Mouse (Mus musculus): Measurements from ENCODE around the gene Sema6b. TPM values are rescaled to one million over a fixed set of nuclear protein-coding genes. Genes with fewer than 3 reads are reported as not detected.
A peak's percentile ranks its signal among the peaks of the same experiment; 100 is the strongest.

Gene Sema6b
- total and polyA plus RNA-seq, 2 experiments from 2014 or later = 18.1 to 76.4 TPM

DNA sequence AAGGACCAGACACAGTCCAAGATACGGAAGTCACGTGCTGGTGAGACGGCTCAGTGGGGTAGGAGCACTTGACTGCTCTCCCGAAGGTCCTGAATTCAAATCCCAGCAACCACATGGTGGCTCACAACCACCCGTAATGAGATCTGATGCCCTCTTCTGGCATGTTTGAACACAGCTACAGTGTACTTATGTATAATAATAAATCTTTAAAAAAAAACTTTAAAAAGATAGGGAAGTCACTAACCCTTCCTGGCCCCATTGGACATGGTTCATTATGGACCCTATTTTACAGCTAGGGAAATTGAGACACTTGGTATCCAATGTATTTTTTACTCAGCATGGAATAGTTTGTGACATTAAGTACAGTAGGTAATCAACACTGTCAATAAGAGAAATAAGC is 62.6 kb downstream of the Sema6b start:
- Histone ChIP-seq H3K27ac (ENCODE audit: low read depth, low read length) (no peak overlapping the region), H3K9me3 (ENCODE audit: low read length) (no peaks in the 10 kb centered on the region), H3K27me3 (ENCODE audit: insufficient read depth, low read length) (no peaks in the 10 kb centered on the region), H3K36me3 (ENCODE audit: insufficient read depth) (peaks cover 13% of the 10 kb centered on the region), H3K4me2 (ENCODE audit: low read depth) (no peak overlapping the region), H3K4me3 (ENCODE audit: low read depth, low read length) (no peak overlapping the region), H3K9ac (no peak overlapping the region), H3K4me1 (ENCODE audit: insufficient read depth) (peaks cover 18% of the 10 kb centered on the region)
- DNase-seq (no peak), ATAC-seq (no peak)
- no peak for TF ChIP-seq CTCF (IDR thresholded peaks at IDR 0.05; ENCODE audit: low read depth)
- 93% methylated on average over 5 of the region's 5 CpGs for WGBS

DNA sequence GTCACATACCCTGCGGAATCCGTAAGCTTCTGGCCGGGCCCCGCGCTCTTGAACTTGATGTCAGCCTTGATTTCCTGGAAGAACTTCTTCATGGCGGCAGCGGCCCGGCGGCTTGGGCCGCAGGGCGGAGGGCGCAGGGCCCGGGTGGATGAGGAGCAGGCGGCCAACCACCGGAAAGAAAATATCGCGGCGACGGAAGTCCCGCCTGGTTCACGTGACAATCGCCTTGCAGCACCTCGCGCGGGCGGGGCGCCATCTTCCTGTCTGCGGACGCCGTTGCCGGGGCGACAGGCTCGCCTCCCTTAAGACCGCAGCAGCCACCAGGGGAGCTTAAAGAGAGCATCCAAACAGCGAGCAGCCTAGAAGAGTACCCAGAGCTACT is 65.3 kb downstream of the Sema6b start, which contains the start of gene Ubxn6:
Gene Ubxn6 (minus strand): TSS at position 202 of the 382 bp plus-strand sequence.
- peaks cover 7% of the 10 kb centered on the region; the same call in 1 of the 2 replicates for H3K4me1 ChIP-seq (ENCODE audit: insufficient read depth)
- H3K27me3 ChIP-seq (ENCODE audit: insufficient read depth, low read length) = no peaks in the 10 kb centered on the region
- no peaks in the 10 kb centered on the region for H3K9me3 ChIP-seq (ENCODE audit: low read length)
- H3K27ac ChIP-seq (ENCODE audit: low read depth, low read length) = peak within 1 kb of the TSS; percentile 93
- H3K4me3 ChIP-seq (ENCODE audit: low read depth, low read length) = peak within 1 kb of the TSS; percentile 83
- H3K4me2 ChIP-seq (ENCODE audit: low read depth) = peak within 1 kb of the TSS; percentile 81
- peaks cover 33% of the 10 kb centered on the region for H3K36me3 ChIP-seq (ENCODE audit: insufficient read depth)
- peak; percentile 76 for TF ChIP-seq CTCF (IDR thresholded peaks at IDR 0.05; ENCODE audit: low read depth)
- 1% methylated on average over 35 of the region's 35 CpGs for WGBS
- DNase-seq (peak; percentile 98), ATAC-seq (peak; percentile 78)
- H3K9ac ChIP-seq = peak within 1 kb of the TSS; percentile 90

DNA sequence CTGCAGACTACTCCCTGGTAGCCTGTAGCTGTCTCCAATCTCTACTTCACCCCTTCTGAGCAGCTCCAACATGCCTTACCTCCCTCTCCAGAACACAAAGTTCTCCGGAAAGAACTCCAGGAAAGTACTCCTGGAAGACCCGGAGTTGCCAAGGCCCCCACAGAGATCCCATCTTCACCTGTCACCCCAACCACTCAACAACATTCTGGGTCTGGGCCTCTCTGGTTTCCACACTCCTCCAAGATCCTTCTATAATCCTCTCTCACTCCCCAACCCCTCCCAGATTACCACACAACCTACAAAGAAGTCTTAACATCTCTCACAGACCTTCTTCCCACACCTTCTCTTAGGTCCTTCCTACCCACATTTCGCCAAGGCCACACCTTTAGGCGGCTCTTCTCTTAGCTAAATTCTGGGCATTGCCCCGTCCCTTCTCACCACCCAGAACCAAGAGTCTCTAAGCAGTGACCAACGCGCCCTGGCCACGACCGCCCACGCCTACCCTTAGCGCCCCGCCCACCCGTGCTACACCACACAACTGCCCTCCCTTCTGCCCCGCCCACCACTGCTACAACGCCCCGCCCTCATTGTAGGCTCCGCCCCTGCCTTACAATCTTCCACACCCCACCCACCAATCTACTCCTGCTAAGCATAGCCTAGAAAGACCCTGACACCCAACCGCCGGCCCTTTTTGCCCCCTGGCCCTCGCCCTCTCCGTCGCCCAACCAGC is 65.9 kb downstream of the Sema6b start:
- peak; percentile 2; the same call in 1 of the 2 replicates for ATAC-seq
- Histone ChIP-seq H3K4me3 (ENCODE audit: low read depth, low read length) (peak overlapping the region; percentile 83), H3K36me3 (ENCODE audit: insufficient read depth) (peaks cover 38% of the 10 kb centered on the region), H3K9me3 (ENCODE audit: low read length) (no peaks in the 10 kb centered on the region), H3K4me2 (ENCODE audit: low read depth) (peak overlapping the region; percentile 81), H3K27me3 (ENCODE audit: insufficient read depth, low read length) (no peaks in the 10 kb centered on the region), H3K27ac (ENCODE audit: low read depth, low read length) (peak overlapping the region; percentile 93), H3K4me1 (ENCODE audit: insufficient read depth) (peaks cover 7% of the 10 kb centered on the region; the same call in 1 of the 2 replicates), H3K9ac (peak overlapping the region; percentile 90)
- no peak for DNase-seq
- WGBS = 8% methylated on average over 22 of the region's 22 CpGs
- TF ChIP-seq CTCF (IDR thresholded peaks at IDR 0.05; ENCODE audit: low read depth) = no peak

Small RNA genes within 50 kb of the gene (microRNA-seq; reads per million reads assigned to microRNA genes)
- 0 reads per million in 2 experiments for gene Gm44397

Other genes with a start within 250 kb of the Sema6b start
- 11.5 and 14.9 TPM in 2 replicates for gene Zfp959, start 248.2 kb downstream of the Sema6b start, total RNA-seq (2014; rRNA removed)
- gene Zfp959, start 248.2 kb downstream of the Sema6b start, polyA plus RNA-seq (2015; fragmentation: Nextera tagmentation; extraction: Ambion mirVana) = 6.2 and 8.4 TPM in 2 replicates
- gene Zfp119b, start 190.8 kb downstream of the Sema6b start, total RNA-seq (2014; rRNA removed) = 5.7 and 6.5 TPM in 2 replicates
- gene Zfp119b, start 190.8 kb downstream of the Sema6b start, polyA plus RNA-seq (2015; fragmentation: Nextera tagmentation; extraction: Ambion mirVana) = 5.4 and 6.0 TPM in 2 replicates
- gene Ebi3, start 187.7 kb downstream of the Sema6b start, total RNA-seq (2014; rRNA removed) = 2.1 and 3.4 TPM in 2 replicates
- 6.4 and 7.7 TPM in 2 replicates for gene Ebi3, start 187.7 kb downstream of the Sema6b start, polyA plus RNA-seq (2015; fragmentation: Nextera tagmentation; extraction: Ambion mirVana)
- 12.9 and 15.2 TPM in 2 replicates for gene Yju2, start 181.2 kb downstream of the Sema6b start, total RNA-seq (2014; rRNA removed)
- gene Yju2, start 181.2 kb downstream of the Sema6b start, polyA plus RNA-seq (2015; fragmentation: Nextera tagmentation; extraction: Ambion mirVana) = 12.9 and 15.2 TPM in 2 replicates
- gene Shd, start 169.9 kb downstream of the Sema6b start, total RNA-seq (2014; rRNA removed) = 124 and 152 TPM in 2 replicates
- 106 and 116 TPM in 2 replicates for gene Shd, start 169.9 kb downstream of the Sema6b start, polyA plus RNA-seq (2015; fragmentation: Nextera tagmentation; extraction: Ambion mirVana)
- gene Fsd1, start 153.8 kb downstream of the Sema6b start, total RNA-seq (2014; rRNA removed) = 106 and 113 TPM in 2 replicates
- gene Fsd1, start 153.8 kb downstream of the Sema6b start, polyA plus RNA-seq (2015; fragmentation: Nextera tagmentation; extraction: Ambion mirVana) = 162 and 169 TPM in 2 replicates
- gene Stap2, start 134.8 kb downstream of the Sema6b start, total RNA-seq (2014; rRNA removed) = 2.2 and 4.5 TPM in 2 replicates
- gene Stap2, start 134.8 kb downstream of the Sema6b start, polyA plus RNA-seq (2015; fragmentation: Nextera tagmentation; extraction: Ambion mirVana) = 4.0 and 4.3 TPM in 2 replicates
- 155 and 159 TPM in 2 replicates for gene Mpnd, start 134.6 kb downstream of the Sema6b start, total RNA-seq (2014; rRNA removed)
- 99.0 and 110 TPM in 2 replicates for gene Mpnd, start 134.6 kb downstream of the Sema6b start, polyA plus RNA-seq (2015; fragmentation: Nextera tagmentation; extraction: Ambion mirVana)
- gene Sh3gl1, start 103.7 kb downstream of the Sema6b start, total RNA-seq (2014; rRNA removed) = 65.1 and 74.5 TPM in 2 replicates
- 93.2 and 99.0 TPM in 2 replicates for gene Sh3gl1, start 103.7 kb downstream of the Sema6b start, polyA plus RNA-seq (2015; fragmentation: Nextera tagmentation; extraction: Ambion mirVana)
- 4.7 and 5.9 TPM in 2 replicates for gene Chaf1a, start 99.9 kb downstream of the Sema6b start, total RNA-seq (2014; rRNA removed)
- gene Chaf1a, start 99.9 kb downstream of the Sema6b start, polyA plus RNA-seq (2015; fragmentation: Nextera tagmentation; extraction: Ambion mirVana) = 4.5 and 4.6 TPM in 2 replicates
- gene Ubxn6, start 65.3 kb downstream of the Sema6b start, total RNA-seq (2014; rRNA removed) = 90.3 and 109 TPM in 2 replicates
- 88.1 and 88.6 TPM in 2 replicates for gene Ubxn6, start 65.3 kb downstream of the Sema6b start, polyA plus RNA-seq (2015; fragmentation: Nextera tagmentation; extraction: Ambion mirVana)
- gene Hdgfl2, start 60.7 kb downstream of the Sema6b start, total RNA-seq (2014; rRNA removed) = 79.9 and 96.4 TPM in 2 replicates
- 99.9 and 114 TPM in 2 replicates for gene Hdgfl2, start 60.7 kb downstream of the Sema6b start, polyA plus RNA-seq (2015; fragmentation: Nextera tagmentation; extraction: Ambion mirVana)
- 0.08 and 0.52 TPM in 2 replicates for gene Plin4, start 30.5 kb downstream of the Sema6b start, total RNA-seq (2014; rRNA removed)
- 0.02 TPM in 1 of 2 replicates, not detected in the other for gene Plin4, start 30.5 kb downstream of the Sema6b start, polyA plus RNA-seq (2015; fragmentation: Nextera tagmentation; extraction: Ambion mirVana)
- 2.7 and 3.2 TPM in 2 replicates for gene Plin5, start 22.7 kb downstream of the Sema6b start, total RNA-seq (2014; rRNA removed)
- 2.4 and 3.9 TPM in 2 replicates for gene Plin5, start 22.7 kb downstream of the Sema6b start, polyA plus RNA-seq (2015; fragmentation: Nextera tagmentation; extraction: Ambion mirVana)
- not detected in 2 replicates for gene Lrg1, start 18.3 kb downstream of the Sema6b start, total RNA-seq (2014; rRNA removed)
- gene Lrg1, start 18.3 kb downstream of the Sema6b start, polyA plus RNA-seq (2015; fragmentation: Nextera tagmentation; extraction: Ambion mirVana) = 0.33 and 0.46 TPM in 2 replicates
- 11.0 and 12.8 TPM in 2 replicates for gene Tnfaip8l1, start 22.1 kb upstream of the Sema6b start, total RNA-seq (2014; rRNA removed)
- 8.6 TPM in 2 replicates for gene Tnfaip8l1, start 22.1 kb upstream of the Sema6b start, polyA plus RNA-seq (2015; fragmentation: Nextera tagmentation; extraction: Ambion mirVana)
- 52.3 and 65.1 TPM in 2 replicates for gene Mydgf, start 43.6 kb upstream of the Sema6b start, total RNA-seq (2014; rRNA removed)
- gene Mydgf, start 43.6 kb upstream of the Sema6b start, polyA plus RNA-seq (2015; fragmentation: Nextera tagmentation; extraction: Ambion mirVana) = 65.7 and 75.0 TPM in 2 replicates
- gene Dpp9, start 78.6 kb upstream of the Sema6b start, total RNA-seq (2014; rRNA removed) = 16.2 and 21.9 TPM in 2 replicates
- 16.1 and 19.5 TPM in 2 replicates for gene Dpp9, start 78.6 kb upstream of the Sema6b start, polyA plus RNA-seq (2015; fragmentation: Nextera tagmentation; extraction: Ambion mirVana)
- gene Fem1a, start 116.5 kb upstream of the Sema6b start, total RNA-seq (2014; rRNA removed) = 44.2 and 53.6 TPM in 2 replicates
- gene Fem1a, start 116.5 kb upstream of the Sema6b start, polyA plus RNA-seq (2015; fragmentation: Nextera tagmentation; extraction: Ambion mirVana) = 15.4 and 17.2 TPM in 2 replicates
- gene Ticam1, start 136.4 kb upstream of the Sema6b start, total RNA-seq (2014; rRNA removed) = 1.9 and 2.5 TPM in 2 replicates
- gene Ticam1, start 136.4 kb upstream of the Sema6b start, polyA plus RNA-seq (2015; fragmentation: Nextera tagmentation; extraction: Ambion mirVana) = 1.2 and 1.5 TPM in 2 replicates
- gene Plin3, start 152.5 kb upstream of the Sema6b start, total RNA-seq (2014; rRNA removed) = 8.1 and 8.5 TPM in 2 replicates
- gene Plin3, start 152.5 kb upstream of the Sema6b start, polyA plus RNA-seq (2015; fragmentation: Nextera tagmentation; extraction: Ambion mirVana) = 12.4 and 13.9 TPM in 2 replicates
- not detected in 2 replicates for gene Arrdc5, start 159.9 kb upstream of the Sema6b start, total RNA-seq (2014; rRNA removed)
- gene Arrdc5, start 159.9 kb upstream of the Sema6b start, polyA plus RNA-seq (2015; fragmentation: Nextera tagmentation; extraction: Ambion mirVana) = not detected in 2 replicates
- 7.4 and 11.6 TPM in 2 replicates for gene Uhrf1, start 163.0 kb upstream of the Sema6b start, total RNA-seq (2014; rRNA removed)
- gene Uhrf1, start 163.0 kb upstream of the Sema6b start, polyA plus RNA-seq (2015; fragmentation: Nextera tagmentation; extraction: Ambion mirVana) = 8.9 and 9.9 TPM in 2 replicates
- 107 and 133 TPM in 2 replicates for gene Kdm4b, start 185.7 kb upstream of the Sema6b start, total RNA-seq (2014; rRNA removed)
- 46.8 and 53.2 TPM in 2 replicates for gene Kdm4b, start 185.7 kb upstream of the Sema6b start, polyA plus RNA-seq (2015; fragmentation: Nextera tagmentation; extraction: Ambion mirVana)

Data from forebrain, postnatal 0 days (tissue).